Mouse (Mus musculus): Measurements from ENCODE around the gene Pepd. TPM values are rescaled to one million over a fixed set of nuclear protein-coding genes. Genes with fewer than 3 reads are reported as not detected.

Gene Pepd
- total RNA-seq, 2 experiments from 2014 or later: 85.8 to 112 TPM

- DNase-seq: peak; percentile 27 to 54
Measured at GRCm38 (mm10) chr7:34983702-34984475, 71.7 kb downstream of the Pepd start.

- DNase-seq: no peak
Measured at GRCm38 (mm10) chr7:34984526-34985133, 72.5 kb downstream of the Pepd start.

GRCm38 (mm10) chr7:34985216-34985615 is 73.0 kb downstream of the Pepd start:
- no peak for DNase-seq

DNA sequence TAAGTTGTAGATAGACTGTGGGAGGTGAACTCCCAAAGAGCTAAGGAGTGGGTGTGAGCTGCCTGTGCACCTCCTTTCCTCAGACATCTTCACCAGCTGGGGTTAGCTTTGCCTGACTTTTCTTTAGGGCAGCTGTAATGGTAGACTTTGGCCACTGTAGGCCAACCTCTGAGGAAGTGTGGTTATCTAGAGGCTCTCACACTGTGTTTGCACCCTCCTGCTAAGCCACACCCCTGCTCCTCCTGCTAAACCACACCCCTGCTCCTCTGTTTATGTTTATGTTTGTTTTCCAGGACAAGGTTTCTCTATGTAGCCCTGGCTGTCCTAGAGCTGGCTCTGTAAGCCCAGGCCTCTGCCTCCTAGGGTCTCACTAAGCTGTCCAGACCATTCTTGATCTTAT is 73.5 kb downstream of the Pepd start:
- DNase-seq: no peak

DNA sequence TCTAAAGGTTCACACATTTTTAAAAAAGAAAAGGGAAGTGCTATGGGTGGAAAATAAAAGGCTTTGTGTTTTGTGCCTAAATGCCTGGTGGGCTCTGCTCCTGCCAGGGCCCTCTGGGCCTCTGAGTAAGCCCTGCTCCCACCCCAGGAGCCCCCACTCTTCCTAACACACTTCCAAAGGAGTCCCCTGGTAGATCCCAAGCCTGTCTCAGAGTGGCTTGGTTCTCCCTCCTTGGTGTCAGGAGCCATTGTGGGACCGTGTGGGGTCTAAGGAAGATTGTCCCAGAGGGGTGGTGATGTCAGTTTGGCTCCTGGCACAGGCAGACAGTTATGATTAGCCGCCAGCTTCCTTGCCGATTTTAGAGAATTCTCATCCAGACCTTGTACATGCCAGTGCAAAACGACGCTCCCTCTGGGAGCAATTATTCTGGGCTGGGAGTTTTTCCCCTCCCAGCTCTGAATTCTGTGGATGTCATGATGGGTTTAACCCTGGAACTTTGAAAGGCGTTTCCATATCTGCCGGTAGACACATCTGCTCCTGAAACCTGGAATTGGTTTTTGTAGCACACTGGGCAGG is 74.5 kb downstream of the Pepd start:
- no peak for DNase-seq

GRCm38 (mm10) chr7:34987258-34987657 is 75.1 kb downstream of the Pepd start:
- DNase-seq: no peak

DNA sequence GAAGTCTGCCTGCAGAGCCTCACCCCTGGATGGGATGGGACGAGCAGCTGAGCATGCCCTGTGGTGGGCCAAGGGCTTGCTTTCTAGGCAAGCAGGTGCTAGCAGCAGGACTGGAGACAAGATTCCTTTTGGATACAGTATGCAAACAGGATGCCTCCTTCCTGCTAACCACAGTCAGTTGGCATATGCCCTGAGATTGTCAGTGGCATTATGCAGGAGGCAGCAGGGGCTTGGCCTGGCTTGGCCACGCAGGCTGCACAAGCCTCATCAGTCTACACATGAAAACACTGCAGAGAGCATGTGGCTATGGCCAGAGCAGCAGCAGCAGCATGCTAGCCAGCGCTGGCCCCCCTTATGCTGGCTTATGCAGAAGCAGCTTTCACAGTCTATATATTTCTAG is 76.3 kb downstream of the Pepd start:
- no peak for DNase-seq

- no peak for DNase-seq
Measured at GRCm38 (mm10) chr7:34991731-34992246, 79.6 kb downstream of the Pepd start.

DNA sequence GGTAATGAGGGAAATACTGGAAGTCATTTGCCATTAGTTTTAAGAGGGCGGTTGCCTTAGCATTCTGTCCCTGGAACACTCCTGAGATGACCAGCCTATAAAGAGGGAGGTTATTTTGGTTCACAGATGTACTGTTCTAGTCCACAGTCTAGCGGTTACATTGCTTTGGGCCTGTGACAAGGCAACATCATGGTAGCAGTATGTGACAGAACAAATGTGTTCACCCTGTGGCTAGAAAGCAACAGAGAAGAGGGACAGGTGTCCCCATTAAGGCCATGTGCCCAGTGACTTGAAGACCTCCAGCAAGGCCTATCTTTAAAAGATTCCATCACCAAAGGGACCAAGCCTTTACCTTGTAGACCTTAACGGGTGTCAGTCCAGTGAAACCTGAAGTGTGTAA is 80.6 kb downstream of the Pepd start:
- no peak for DNase-seq

GRCm38 (mm10) chr7:34995872-34996662 is 83.9 kb downstream of the Pepd start:
- no peak for DNase-seq

DNA sequence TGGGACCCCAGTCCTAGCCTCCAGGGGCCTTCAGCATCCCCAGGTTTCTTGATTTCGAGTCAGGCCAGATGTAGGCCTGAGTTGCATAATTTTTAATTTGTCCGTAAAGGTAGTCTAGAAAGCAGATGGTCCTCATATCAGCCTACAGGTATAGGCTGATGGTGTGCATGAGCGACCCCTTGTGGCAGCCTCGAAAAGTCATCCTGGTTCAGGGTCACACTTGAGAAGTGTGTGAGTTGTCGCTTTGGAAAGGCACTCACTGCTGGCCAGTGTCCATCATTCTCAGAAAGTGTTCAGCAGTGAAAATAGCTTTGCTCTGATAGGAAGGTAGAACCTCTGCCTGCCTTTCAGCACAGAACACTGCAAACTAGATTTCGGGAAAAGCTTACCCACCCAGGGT is 88.7 kb downstream of the Pepd start:
- DNase-seq: peak; percentile 67 to 75

DNA sequence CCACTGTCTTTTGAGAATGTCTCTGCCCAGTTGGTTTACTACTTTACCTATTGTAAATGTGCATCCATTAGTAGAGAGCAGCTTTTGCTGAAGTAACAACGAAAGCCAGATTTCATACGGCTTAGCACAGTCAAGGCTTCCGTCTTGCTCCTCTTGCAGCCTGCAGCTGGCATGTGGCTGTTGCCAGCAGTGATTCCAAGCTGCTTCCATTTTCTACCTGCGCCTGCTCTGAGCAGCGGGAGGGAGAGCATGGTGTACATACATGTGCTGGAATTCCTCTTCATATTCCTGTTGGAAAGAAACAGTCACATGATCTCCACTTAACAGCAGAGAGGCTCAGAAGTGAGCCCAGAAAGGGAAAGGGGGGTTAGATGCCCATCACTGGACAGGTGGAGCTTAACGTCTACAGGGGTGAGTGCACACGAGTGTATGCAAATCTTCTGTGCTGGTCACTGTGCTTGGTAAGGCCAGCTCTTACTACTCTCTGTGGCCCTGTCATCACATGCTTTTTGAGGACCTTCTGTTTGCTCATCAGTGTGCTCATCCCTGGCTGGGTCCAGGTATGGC is 91.1 kb downstream of the Pepd start:
- no peak for DNase-seq

DNA sequence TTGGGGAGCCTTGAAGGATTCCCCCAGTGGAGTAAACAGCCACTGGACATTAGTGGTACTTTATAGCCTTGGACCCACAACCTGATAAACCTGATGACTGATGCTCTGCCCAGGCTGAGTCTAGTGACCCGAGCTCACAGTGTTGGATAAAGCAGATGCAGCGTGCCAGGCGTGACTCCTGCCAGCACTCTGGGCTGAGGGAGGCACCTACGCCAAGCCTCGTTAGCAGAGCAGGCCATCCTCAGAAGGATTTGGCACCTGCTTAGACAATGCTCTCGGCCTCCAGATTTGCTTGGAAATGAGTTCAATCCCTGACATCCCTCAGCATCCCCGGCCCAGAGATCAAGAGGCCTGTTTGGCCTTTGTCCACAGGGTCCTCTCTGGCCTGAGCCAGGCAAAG is 94.5 kb downstream of the Pepd start:
- no peak for DNase-seq

DNA sequence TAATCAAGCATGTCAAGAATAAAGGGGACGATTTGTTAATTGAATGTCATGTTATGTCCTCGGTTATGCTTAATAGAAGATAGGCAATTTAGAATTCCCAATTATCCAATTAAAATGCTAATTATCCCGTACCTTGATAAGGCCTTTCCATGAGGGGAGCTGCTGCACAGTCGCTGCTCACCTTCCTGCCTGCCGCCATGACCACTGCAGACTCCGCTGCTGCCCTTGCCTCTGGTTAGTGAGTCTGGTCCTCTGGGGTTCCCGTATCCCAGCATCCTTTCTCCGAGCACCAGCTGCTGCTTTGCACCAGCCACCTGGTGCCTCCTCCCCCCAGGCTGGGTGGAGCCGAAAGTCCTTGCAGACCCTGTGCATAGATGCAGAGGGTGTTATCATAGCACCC is 101.0 kb downstream of the Pepd start:
- DNase-seq: no peak

DNA sequence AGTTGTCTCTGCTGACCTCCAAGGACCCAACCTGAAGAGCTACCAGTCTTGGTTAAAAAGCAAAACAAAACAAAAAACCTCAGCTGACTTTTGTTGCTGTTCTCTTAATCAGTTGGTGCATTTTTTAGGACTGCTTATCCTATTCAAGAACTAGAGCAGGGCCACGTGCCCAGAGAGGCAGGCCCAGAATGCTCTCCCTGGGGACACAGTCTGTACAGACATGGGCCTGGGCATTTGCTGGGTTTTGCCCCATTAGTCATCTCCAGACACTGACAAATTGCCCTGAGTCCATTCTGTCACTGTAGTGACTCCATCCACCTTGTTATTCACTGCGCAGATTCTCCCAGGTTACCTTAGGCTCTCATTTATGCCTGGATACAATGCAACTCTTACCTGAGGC is 103.1 kb downstream of the Pepd start:
- DNase-seq: no peak

DNA sequence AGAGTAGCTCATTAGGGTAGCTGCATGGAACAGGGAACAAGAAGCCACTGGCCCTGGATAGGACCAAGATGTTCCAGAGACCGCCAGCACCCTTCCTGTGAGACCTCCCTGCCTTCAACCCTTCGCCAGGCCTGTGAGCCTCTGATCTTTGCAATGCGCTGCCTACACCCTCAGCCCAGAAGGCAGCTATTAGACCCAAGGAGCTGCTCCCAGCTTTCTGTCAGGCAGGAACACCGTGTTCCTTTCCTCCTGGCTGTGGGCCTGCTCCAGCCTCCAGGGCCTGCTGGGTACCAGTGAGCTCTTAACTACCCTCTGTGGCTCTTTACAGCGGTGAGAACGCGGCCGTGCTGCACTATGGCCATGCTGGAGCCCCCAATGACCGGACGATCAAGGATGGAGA is 109.2 kb downstream of the Pepd start:
- DNase-seq: no peak

DNA sequence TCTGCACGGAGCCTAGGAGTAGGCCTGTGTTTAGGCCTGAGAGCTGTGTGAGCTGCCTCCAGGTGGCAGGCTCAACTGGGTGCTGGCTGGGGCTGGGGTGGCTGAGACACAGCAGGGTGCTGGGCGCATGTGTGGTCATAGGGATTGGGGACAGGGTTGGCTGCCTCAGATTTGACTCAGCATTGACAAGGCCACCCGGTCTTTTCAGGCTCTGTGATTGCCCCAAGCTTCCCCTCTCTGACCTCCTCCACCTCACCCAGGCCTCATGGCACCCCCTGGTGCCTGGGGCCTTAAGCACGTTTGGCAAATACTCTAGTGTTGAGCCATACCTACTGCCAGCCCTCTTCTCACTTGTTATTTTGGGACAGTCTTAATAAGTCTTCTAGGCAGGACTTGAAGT is 111.1 kb downstream of the Pepd start:
- peak; percentile 52 to 66 for DNase-seq

DNA sequence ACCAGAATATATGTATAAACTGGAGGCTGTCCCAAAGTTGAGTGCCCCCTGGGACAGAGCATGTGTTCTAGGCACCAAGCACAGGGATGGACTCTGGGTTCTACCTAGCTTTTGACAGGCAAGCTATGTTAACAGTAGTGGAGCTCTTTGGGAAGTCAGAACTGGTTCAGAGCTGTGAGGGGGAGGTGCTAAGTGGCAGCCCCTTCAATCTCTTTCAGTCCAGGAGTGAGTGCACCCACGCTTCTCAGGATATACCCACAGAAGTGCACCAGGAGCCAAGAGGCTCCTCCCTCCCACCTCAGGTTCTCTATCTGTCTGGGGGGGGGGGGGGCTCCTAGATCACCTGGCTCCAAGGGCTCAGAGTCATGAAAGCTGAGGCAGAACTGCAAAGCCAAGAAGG is 112.2 kb downstream of the Pepd start:
- no peak for DNase-seq

- peak; percentile 83 for DNase-seq
Measured at GRCm38 (mm10) chr7:35025409-35026275, 113.5 kb downstream of the Pepd start.

DNA sequence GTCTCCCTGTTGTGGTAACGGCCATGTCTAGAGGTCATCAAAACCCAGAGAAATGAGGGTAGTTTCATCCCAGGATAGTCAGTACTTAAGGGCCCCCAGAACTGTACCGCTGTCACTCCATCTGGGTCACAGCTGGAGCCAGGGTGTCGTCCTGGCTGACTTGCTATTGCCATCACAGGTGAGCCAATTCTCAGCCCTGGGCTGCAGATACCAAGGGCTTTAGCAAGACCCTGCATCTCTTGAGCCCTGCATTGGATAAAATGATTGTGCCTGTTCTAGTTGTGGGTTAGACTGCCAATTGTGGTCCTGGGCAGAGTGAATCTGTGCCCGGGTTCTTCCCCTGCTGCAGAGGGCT is 114.1 kb downstream of the Pepd start:
- no peak for DNase-seq

GRCm38 (mm10) chr7:35026838-35027291 is 114.7 kb downstream of the Pepd start:
- DNase-seq: peak; percentile 59 to 81

Measured in adrenal gland, postnatal 36 days (tissue).